Mouse (Mus musculus) neural tube, embryonic 15.5 days (tissue): ENCODE data around the gene Lsm12. TPM values are rescaled to one million over a fixed set of nuclear protein-coding genes. Genes with fewer than 3 reads are reported as not detected.
A peak's percentile ranks its signal among the peaks of the same experiment; 100 is the strongest.

Experiments
- ATAC-seq: fragments of 200-750 bp; cut with Nextera tagmentation; 2 replicates; pipeline ENCODE4 v1.8.0; 2017; ENCODE audit warnings: mild to moderate bottlenecking, moderate TSS enrichment, moderate library complexity; ENCODE audit not compliant: low FRiP score
- H3K27ac ChIP-seq: fragments of 300-500 bp; sonication (generic); replicated peaks from 2 replicates; pipeline ENCODE4 v1.5.1; 2015; ENCODE audit warnings: mild to moderate bottlenecking, inconsistent platforms
- H3K27me3 ChIP-seq: fragments of 300-500 bp; sonication (generic); replicated peaks from 2 replicates; pipeline ENCODE4 v1.6.1; 2015; ENCODE audit warnings: inconsistent platforms
- H3K36me3 ChIP-seq: fragments of 300-500 bp; sonication (generic); 2 replicates; pipeline ENCODE4 v1.6.1; 2015; ENCODE audit warnings: inconsistent platforms
- H3K4me1 ChIP-seq: fragments of 300-500 bp; sonication (generic); 2 replicates; pipeline ENCODE4 v1.6.1; 2015; ENCODE audit warnings: inconsistent platforms
- H3K4me2 ChIP-seq: fragments of 300-500 bp; sonication (generic); 2 replicates; pipeline ENCODE4 v1.6.1; 2015; ENCODE audit warnings: inconsistent platforms, mild to moderate bottlenecking, moderate library complexity
- H3K4me3 ChIP-seq: fragments of 300-500 bp; sonication (generic); replicated peaks from 2 replicates; pipeline ENCODE4 v1.5.1; 2015; ENCODE audit warnings: mild to moderate bottlenecking, inconsistent platforms
- H3K9ac ChIP-seq: fragments of 300-500 bp; sonication (generic); replicated peaks from 2 replicates; pipeline ENCODE4 v1.6.1; 2015; ENCODE audit warnings: mild to moderate bottlenecking, inconsistent platforms
- H3K9me3 ChIP-seq: fragments of 300-500 bp; sonication (generic); replicated peaks from 2 replicates; pipeline ENCODE4 v1.6.1; 2016; ENCODE audit warnings: inconsistent platforms
- WGBS: fragments of 180-500 bp; shearing (Covaris S2); methylation state at CpG from one replicate; pipeline ENCODE4 v1.1.7; 2015; ENCODE audit warnings: mixed read lengths; 5-methylcytosine and 5-hydroxymethylcytosine counted together
- polyA plus RNA-seq: library from polyadenylated mRNA; unstranded; fragments of >200 nt; fragmentation: Nextera tagmentation; extraction: Ambion mirVana; gene quantifications from 2 replicates; pipeline ENCODE4 v1.2.1, GENCODE M21; 2015

Gene Lsm12
- polyA plus RNA-seq, 1 experiment from 2014 or later: 111 TPM

DNA sequence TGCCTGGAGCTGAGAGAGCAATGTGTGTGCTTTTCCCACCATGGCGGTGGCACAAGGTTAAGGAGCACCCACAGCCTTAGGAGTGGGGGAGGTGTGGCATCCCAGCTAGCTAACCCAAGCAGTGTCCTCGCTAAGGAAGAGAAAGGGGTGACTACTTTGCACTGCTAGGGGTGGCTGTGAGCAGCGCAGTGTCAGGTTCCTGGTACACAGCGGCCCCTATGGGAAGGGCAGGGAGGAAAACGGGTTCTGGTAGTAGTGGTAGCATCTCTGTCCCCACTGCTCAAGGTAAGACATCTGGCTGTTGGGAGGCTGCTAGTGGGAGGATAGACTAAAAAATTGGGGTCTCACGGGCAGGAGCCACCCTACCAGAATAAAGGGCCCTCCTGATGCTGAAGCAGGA, 13.1 kb upstream of the Lsm12 start:
- H3K27ac ChIP-seq: no peak overlapping the region
- no peak for ATAC-seq
- 72% methylated on average over 6 of the region's 6 CpGs for WGBS
- H3K9me3 ChIP-seq: no peaks in the 10 kb centered on the region
- H3K36me3 ChIP-seq: peaks cover 91% of the 10 kb centered on the region
- H3K4me2 ChIP-seq: no peak overlapping the region
- no peak overlapping the region for H3K4me3 ChIP-seq
- no peaks in the 10 kb centered on the region for H3K4me1 ChIP-seq
- no peaks in the 10 kb centered on the region for H3K27me3 ChIP-seq
- no peak overlapping the region for H3K9ac ChIP-seq

DNA sequence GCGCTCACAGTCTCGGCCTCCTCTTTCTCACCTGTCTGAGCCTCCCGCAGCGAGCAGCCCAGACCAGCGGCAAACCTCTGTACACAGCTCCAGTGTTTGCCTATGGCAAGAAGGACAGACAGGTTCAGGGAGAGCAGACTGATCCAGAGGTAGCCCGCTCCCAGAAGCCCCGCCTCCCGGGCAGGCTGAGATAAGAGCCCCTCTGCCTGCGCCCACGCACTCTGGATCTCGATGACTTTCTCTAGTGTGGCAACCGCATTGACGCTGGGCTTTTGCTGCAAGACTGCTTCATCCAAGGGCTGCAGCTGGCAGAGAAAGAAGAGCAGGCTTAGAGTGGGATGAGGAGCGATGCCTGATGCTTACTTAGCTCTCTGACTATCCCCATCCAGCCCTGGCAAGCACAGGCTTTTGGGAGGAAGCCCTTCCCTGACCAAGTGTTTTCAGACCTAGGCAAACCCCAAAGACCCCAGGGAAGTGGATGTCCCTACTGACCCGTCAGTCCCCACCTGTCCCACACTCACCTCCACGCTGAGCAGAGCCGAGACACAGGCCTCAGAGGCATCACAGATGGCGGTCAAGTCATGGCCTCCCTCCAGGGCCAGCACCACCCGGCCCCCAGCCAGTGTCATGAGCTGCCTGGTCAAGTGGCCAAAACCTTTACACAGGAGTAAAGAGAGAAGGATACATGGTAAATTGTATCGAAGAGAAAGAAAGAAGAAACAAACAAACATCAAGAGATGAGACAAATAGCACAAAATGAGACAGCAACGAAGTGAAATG, 11.1 kb upstream of the Lsm12 start:
- 86% methylated on average over 21 of the region's 21 CpGs for WGBS
- Histone ChIP-seq H3K4me3 (no peak overlapping the region), H3K36me3 (peaks cover 80% of the 10 kb centered on the region)

DNA sequence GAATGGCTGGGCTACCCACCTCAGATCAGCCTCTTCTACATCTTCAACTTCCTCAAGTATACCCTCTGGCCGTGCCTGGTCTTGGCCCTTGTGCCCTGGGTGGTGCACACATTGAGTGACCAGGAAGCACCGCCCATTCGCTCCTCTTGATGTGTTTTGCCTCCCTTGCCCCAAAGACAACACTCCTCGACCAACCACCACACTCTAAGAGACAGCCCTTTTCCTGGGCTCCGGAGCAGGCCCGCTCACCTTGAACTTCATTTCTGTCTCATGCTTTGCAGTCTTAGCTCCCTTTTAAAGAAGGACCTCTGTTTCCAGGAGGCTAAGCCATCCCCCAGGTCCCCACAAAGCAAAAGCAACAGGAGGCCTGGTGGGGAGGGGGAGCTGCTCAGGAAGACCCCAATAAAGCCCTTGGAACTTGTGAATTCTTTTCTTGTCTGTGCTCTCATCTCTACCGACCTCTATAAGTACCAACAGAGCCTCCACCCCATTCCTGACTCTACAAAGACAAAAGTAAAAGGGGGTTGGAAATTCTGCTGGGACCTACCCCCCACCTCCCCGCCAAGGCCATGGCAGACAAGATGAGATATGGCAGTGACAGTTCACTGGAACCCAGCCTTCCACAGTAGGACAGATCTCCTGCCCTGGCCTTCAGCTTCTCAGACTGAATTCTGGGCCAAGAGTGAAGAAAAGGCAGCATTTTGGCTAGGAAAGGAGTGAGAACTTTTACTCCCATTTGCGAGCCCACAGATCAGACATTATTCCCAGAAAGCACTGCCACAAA, 8.8 kb upstream of the Lsm12 start:
- Histone ChIP-seq H3K9ac (no peak overlapping the region), H3K4me2 (no peak overlapping the region), H3K36me3 (peaks cover 56% of the 10 kb centered on the region), H3K4me1 (peaks cover 22% of the 10 kb centered on the region), H3K4me3 (no peak overlapping the region), H3K9me3 (no peaks in the 10 kb centered on the region), H3K27me3 (no peaks in the 10 kb centered on the region), H3K27ac (no peak overlapping the region)
- WGBS: 75% methylated on average over 9 of the region's 9 CpGs
- no peak for ATAC-seq

More for the DNA sequence above, 11.1 kb upstream of the Lsm12 start:
- H3K4me1 ChIP-seq: peaks cover 2% of the 10 kb centered on the region
- no peak overlapping the region for H3K27ac ChIP-seq
- no peaks in the 10 kb centered on the region for H3K9me3 ChIP-seq
- no peak overlapping the region for H3K4me2 ChIP-seq
- H3K9ac ChIP-seq: no peak overlapping the region
- ATAC-seq: no peak
- no peaks in the 10 kb centered on the region for H3K27me3 ChIP-seq

DNA sequence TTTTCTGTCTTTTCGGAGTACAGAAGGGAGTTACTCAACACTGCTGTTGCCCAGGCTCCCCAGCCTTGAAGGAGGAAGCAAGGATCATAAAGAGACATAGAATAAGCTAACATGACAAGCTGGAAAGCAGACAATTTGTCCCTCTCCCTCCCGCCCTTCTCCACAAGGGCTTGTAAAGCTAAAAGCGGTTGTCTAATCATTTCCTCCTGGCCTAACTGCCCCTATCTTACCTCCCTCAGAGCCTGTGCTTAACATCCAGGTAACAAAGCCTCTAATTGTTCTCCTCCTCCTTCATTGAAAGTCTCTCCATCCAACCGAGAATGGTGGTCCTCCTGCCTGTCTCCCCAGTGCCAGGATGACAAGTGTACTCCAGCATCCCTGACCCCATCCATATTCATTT, 5.8 kb upstream of the Lsm12 start:
- 34% methylated on average over 4 of the region's 4 CpGs for WGBS
- Histone ChIP-seq H3K9me3 (no peaks in the 10 kb centered on the region), H3K4me1 (peaks cover 24% of the 10 kb centered on the region), H3K27ac (no peak overlapping the region), H3K4me2 (peak overlapping the region; percentile 83), H3K4me3 (peak overlapping the region; percentile 57), H3K9ac (peak overlapping the region; percentile 56; the same call in 1 of the 2 replicates), H3K27me3 (no peaks in the 10 kb centered on the region), H3K36me3 (peaks cover 26% of the 10 kb centered on the region)
- no peak for ATAC-seq

DNA sequence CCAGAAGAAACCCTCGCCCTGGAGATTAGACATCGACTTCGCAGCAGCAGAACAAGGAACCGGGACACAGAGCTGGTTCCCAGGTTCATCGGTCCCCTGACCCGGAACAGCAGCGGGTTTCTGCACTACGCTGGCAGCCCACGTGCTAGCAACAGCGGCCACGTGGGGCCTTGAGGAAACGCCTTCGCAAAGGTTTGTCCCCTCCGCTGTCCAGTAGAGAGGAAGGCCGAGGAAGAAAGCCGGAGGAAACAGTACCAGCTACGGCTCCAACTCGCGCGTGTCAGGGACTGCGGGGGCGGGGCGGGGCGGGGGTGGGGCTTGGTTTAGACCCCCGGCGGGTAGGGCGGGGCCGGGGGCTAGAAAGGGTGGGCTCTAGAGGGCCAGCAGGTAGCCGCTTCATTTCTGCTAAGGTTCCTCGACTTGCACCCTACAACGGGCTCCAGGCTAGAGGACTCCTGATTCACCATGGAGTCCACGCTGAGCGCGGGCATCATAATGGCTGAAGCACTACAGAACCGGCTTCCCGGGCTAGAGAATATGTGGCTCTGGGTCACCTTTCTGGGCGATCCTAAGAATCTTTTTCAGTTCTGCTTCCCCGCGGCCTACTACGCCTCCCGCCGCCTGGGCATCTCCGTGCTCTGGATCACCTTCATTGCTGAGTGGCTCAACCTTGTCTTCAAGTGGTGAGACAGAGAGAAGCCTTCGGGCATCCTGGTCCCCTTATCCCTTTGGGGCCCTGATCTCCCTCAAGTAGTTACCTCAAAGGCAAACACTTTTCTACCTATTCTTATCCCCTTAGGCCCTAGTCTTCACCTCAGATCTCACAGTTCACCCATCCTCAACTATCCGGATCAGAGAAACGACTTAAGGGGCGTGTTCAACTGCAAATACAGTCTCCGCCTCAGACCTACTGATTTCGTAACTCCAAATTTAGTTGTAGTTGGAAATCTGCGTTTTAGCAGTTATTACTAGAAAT, 4.7 kb upstream of the Lsm12 start, which contains the start of gene G6pc3:
G6pc3 (plus strand) TSS at position 160 of the 976 bp plus-strand sequence.
- peak within 1 kb of the TSS; percentile 56 for H3K9ac ChIP-seq
- H3K27ac ChIP-seq: peak within 1 kb of the TSS; percentile 77
- ATAC-seq: peak; percentile 85
- no peaks in the 10 kb centered on the region for H3K9me3 ChIP-seq
- 3% methylated on average over 50 of the region's 50 CpGs for WGBS
- H3K4me1 ChIP-seq: peaks cover 28% of the 10 kb centered on the region
- H3K27me3 ChIP-seq: no peaks in the 10 kb centered on the region
- peaks cover 15% of the 10 kb centered on the region for H3K36me3 ChIP-seq
- peak within 1 kb of the TSS; percentile 83 for H3K4me2 ChIP-seq
- H3K4me3 ChIP-seq: peak within 1 kb of the TSS; percentile 57

DNA sequence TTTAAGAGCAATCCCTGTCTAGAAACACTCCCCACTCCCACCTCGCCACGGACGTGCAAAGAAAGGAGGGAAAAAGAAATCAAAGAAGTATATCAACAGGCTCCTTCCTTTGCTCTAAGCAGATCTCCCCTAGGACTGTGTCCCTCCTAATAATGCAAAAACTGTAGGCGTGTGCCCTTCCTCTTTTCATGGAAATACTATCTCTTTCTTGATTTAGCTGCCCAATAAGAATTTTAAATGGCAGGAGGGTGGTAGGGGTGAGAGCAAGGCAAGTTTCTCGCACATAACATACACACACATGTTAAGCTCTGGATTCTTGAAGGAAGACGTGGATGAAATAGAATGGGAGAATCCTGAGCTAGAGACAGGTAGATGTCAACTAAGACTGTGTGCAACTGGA, 3.9 kb upstream of the Lsm12 start:
- peaks cover 14% of the 10 kb centered on the region for H3K36me3 ChIP-seq
- peaks cover 32% of the 10 kb centered on the region for H3K4me1 ChIP-seq
- H3K4me3 ChIP-seq: peak overlapping the region; percentile 57
- H3K4me2 ChIP-seq: peak overlapping the region; percentile 83
- H3K27ac ChIP-seq: peak overlapping the region; percentile 77
- no peaks in the 10 kb centered on the region for H3K27me3 ChIP-seq
- ATAC-seq: no peak
- H3K9ac ChIP-seq: peak overlapping the region; percentile 40
- WGBS: 69% methylated on average over 6 of the region's 6 CpGs
- H3K9me3 ChIP-seq: no peaks in the 10 kb centered on the region

DNA sequence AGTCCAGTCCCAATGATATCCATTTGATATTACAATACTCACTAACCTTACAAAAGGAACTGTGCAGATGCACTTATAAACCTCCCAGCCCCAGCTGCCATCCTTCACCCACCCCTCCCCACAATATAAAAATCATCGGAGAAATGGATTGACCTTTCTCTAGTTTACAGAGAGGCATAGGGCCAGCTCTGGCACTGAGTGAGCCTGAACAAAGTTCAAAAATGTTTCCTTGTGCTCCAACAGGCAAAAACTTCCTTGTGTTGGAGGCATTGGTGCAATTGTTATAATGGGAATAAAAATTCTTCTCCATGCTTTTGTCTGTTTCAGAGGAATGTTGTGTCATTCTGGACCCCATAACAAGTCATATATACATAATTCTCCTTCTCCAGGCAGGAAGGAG, 1.1 kb upstream of the Lsm12 start:
- ATAC-seq: no peak
- no peaks in the 10 kb centered on the region for H3K9me3 ChIP-seq
- no peaks in the 10 kb centered on the region for H3K27me3 ChIP-seq
- H3K27ac ChIP-seq: no peak overlapping the region
- 78% methylated on average over 1 of the region's 1 CpGs for WGBS
- H3K36me3 ChIP-seq: peaks cover 13% of the 10 kb centered on the region
- H3K9ac ChIP-seq: no peak overlapping the region
- peaks cover 42% of the 10 kb centered on the region for H3K4me1 ChIP-seq
- no peak overlapping the region for H3K4me2 ChIP-seq
- H3K4me3 ChIP-seq: no peak overlapping the region

DNA sequence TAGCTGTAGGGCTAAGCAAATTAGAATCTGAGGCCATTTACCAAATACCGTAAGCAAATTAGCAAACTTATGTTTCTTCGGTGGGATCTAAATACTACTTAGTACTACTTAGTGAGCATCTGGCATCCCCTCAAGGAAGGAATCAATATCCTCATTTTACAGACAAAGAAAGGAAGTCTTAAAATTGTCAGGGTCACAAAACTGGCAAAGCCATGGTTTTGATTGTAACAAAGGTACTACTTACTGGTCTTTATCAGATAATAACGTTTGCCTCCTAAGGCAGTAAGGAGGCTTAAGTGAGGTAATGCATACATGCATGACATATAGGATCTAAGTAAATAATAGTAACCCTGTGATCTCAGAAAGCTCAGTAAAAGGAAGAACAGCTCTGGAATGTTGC, 581 bp upstream of the Lsm12 start:
- Histone ChIP-seq H3K4me3 (peak overlapping the region; percentile 93), H3K9ac (peak overlapping the region; percentile 94; the same call in 1 of the 2 replicates), H3K27me3 (no peaks in the 10 kb centered on the region), H3K9me3 (no peaks in the 10 kb centered on the region), H3K27ac (peak overlapping the region; percentile 98), H3K4me1 (peaks cover 37% of the 10 kb centered on the region), H3K4me2 (peak overlapping the region; percentile 63), H3K36me3 (peaks cover 14% of the 10 kb centered on the region)
- ATAC-seq: no peak
- WGBS: 34% methylated on average over 3 of the region's 3 CpGs

DNA sequence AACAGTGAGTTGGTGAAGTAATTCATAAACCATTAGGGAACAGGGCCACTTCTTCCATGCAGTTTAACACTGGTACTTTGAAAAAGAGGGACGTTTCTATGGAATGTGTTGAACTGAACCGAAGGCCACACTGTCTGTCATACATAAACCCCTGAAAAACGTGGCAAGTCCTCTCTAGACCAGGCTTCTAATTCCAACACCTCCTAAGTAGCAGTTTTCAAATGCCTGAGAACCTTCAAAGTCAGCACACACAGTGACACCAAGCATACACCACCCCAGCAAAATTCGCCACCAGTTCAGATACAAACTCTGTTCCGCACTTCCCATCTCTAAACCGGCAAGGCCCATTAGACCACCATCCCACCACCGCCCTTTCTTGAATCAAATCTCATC, 847 bp downstream of the Lsm12 start:
- WGBS: 5% methylated on average over 7 of the region's 7 CpGs
- Histone ChIP-seq H3K4me1 (peaks cover 36% of the 10 kb centered on the region), H3K4me2 (peak overlapping the region; percentile 63), H3K9me3 (no peaks in the 10 kb centered on the region), H3K36me3 (peaks cover 19% of the 10 kb centered on the region), H3K27ac (peak overlapping the region; percentile 98), H3K4me3 (peak overlapping the region; percentile 93), H3K27me3 (no peaks in the 10 kb centered on the region), H3K9ac (peak overlapping the region; percentile 94)
- ATAC-seq: no peak

DNA sequence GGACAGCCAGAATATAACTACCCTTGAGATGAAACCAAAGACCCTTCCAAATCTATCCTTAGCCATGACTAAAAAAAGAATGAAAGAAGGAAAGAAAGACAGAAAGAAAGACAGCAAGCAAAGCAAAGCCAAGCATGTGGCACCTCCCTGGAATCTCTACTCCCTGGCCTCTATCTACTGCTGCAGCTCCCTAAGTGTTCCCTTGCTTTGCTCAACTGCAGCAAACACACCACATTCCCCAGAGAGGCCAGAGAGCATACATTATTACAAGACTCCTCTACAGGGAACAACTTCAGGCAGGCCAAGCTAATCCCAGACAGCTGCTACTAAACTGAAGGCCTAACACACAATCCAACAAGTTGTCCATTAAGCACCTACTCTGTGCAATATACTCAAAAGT, 5.3 kb downstream of the Lsm12 start:
- Histone ChIP-seq H3K27me3 (no peaks in the 10 kb centered on the region), H3K4me1 (peaks cover 26% of the 10 kb centered on the region), H3K4me2 (no peak overlapping the region), H3K36me3 (peaks cover 45% of the 10 kb centered on the region), H3K9me3 (no peaks in the 10 kb centered on the region), H3K27ac (no peak overlapping the region), H3K9ac (no peak overlapping the region), H3K4me3 (no peak overlapping the region)
- no peak for ATAC-seq

DNA sequence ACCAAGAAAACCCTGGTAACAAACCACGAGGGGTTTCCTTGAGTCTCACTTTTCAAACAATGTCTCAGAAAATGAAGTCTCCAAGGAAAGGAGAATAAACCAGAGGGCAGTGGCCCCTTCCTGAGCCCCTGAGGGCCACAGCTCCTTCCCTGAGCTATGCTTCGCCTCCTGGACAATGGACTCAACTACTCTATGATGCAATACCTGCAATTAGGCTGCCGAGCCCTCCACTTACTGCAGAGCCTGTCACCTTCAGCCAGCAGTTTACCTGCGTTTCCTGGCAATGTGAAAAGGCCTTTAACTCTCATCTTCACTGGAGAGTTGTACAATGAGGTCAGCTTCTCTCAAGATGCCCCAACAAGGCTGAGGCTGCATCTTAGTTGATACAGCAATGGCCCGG, 16.4 kb downstream of the Lsm12 start:
- no peaks in the 10 kb centered on the region for H3K27me3 ChIP-seq
- H3K4me2 ChIP-seq: no peak overlapping the region
- no peak for ATAC-seq
- H3K27ac ChIP-seq: no peak overlapping the region
- no peaks in the 10 kb centered on the region for H3K4me1 ChIP-seq
- H3K9ac ChIP-seq: no peak overlapping the region
- peaks cover 43% of the 10 kb centered on the region for H3K36me3 ChIP-seq
- WGBS: 86% methylated on average over 5 of the region's 5 CpGs
- no peaks in the 10 kb centered on the region for H3K9me3 ChIP-seq
- no peak overlapping the region for H3K4me3 ChIP-seq
